Comparison of ENCODE assay signal across 12 mouse cellular contexts in the genomic region with DNA sequence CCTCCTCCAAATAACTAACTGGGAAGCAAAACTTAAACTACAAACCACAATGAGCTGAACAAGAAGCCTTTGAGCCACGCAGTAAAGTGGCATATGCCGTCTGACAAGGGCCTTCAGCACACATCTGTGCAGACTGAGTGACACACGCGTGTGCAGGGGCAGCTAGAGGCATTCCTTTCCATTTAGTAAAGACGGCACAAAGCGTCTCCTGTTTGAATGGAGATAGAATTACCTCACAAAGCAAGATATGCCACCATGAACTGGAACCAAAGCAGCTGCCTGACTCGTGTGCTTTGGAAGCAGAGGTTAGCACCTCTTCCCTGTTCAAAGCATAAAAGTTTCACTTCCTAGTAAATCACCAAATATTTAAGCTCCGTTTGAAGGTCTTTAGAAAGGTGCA. TPM values are rescaled to one million over a fixed set of nuclear protein-coding genes. Genes with fewer than 3 reads are reported as not detected.
DNase-seq lines count a peak whose midpoint lies in the region; ATAC-seq and TF ChIP-seq lines count a peak whose summit lies in the region.
"Had no signal": no experiment of that assay in that cellular context is flagged by ENCODE, and none has a peak within 500 bp of the region (broad histone marks: within the 10 kb centered on the region; RNA-seq: fewer than 3 reads in every experiment).

No protein-coding gene starts in this region.

- no peak for TF ChIP-seq EP300 in stomach, postnatal 0 days (optimal IDR thresholded peaks at IDR 0.05)

- H3K27ac ChIP-seq in heart, embryonic 13.5 days (replicated peaks) = no peak overlapping the region
- no peak overlapping the region for H3K27ac ChIP-seq in midbrain, embryonic 11.5 days (ENCODE audit: low read depth, low read length)
- no peak overlapping the region for H3K27ac ChIP-seq in midbrain, embryonic 10.5 days (replicated peaks)
- H3K27ac ChIP-seq in liver, embryonic 11.5 days (ENCODE audit: low read depth, low read length) = no peak overlapping the region
- 0 out of 2 replicates have a peak overlapping the region, but pooled peaks have one; percentile 53 for H3K27ac ChIP-seq in stomach, postnatal 0 days (replicated peaks)

- intact Hi-C loops in heart, postnatal 25 days (cut with DNase I) = loop anchor here (5.0 to 10.0 kb wide), 2 partner anchors 163 to 485 kb away; no protein-coding TSS in a partner anchor
- intact Hi-C loops in left cerebral cortex, postnatal 4 days (cut with DNase I) = no loop called here

- H3K4me2 ChIP-seq in heart, embryonic 13.5 days = 0 out of 2 replicates have a peak overlapping the region, but pooled peaks have one; percentile 18
- H3K4me2 ChIP-seq in midbrain, embryonic 11.5 days = no peak overlapping the region
- peak overlapping the region; percentile 35 for H3K4me2 ChIP-seq in liver, embryonic 11.5 days
- H3K4me2 ChIP-seq in stomach, postnatal 0 days (replicated peaks; ENCODE audit: low read depth) = peak overlapping the region; percentile 62

- H3K36me3 ChIP-seq in heart, embryonic 13.5 days = peaks cover 42% of the 10 kb centered on the region
- H3K36me3 ChIP-seq in midbrain, embryonic 11.5 days (ENCODE audit: control insufficient read depth, insufficient read depth, low read length) = peaks cover 6% of the 10 kb centered on the region; the same call in 1 of the 2 replicates
- peaks cover 38% of the 10 kb centered on the region for H3K36me3 ChIP-seq in midbrain, embryonic 10.5 days
- H3K36me3 ChIP-seq in liver, embryonic 11.5 days (ENCODE audit: control insufficient read depth, insufficient read depth, low read length) = peaks cover 32% of the 10 kb centered on the region
- peaks cover 10% of the 10 kb centered on the region for H3K36me3 ChIP-seq in stomach, postnatal 0 days (ENCODE audit: control insufficient read depth, insufficient read depth, low read length)

- DNase-seq in heart, postnatal 25 days (ENCODE audit: low spot score) = no peak
- peak; percentile 78 for DNase-seq in midbrain, embryonic 11.5 days (ENCODE audit: low spot score, missing footprints)
- DNase-seq in midbrain, embryonic 10.5 days (ENCODE audit: low spot score) = no peak
- DNase-seq in liver, embryonic 11.5 days (ENCODE audit: low spot score) = no peak
- DNase-seq in stomach, postnatal 0 days (ENCODE audit: low spot score) = no peak
- no peak for DNase-seq in right cerebral cortex, adult 18-20 months
- no peak for DNase-seq in left cerebral cortex, postnatal 4 days

- no peak for TF ChIP-seq CTCF in stomach, postnatal 0 days (IDR thresholded peaks at IDR 0.05; ENCODE audit: low read depth)

- no peaks in the 10 kb centered on the region for H3K9me3 ChIP-seq in heart, embryonic 13.5 days
- H3K9me3 ChIP-seq in midbrain, embryonic 11.5 days (ENCODE audit: control insufficient read depth, low read length) = no peaks in the 10 kb centered on the region
- no peaks in the 10 kb centered on the region for H3K9me3 ChIP-seq in midbrain, embryonic 10.5 days (replicated peaks)
- H3K9me3 ChIP-seq in liver, embryonic 11.5 days (ENCODE audit: control insufficient read depth, low read length) = no peaks in the 10 kb centered on the region
- no peaks in the 10 kb centered on the region for H3K9me3 ChIP-seq in stomach, postnatal 0 days (ENCODE audit: control insufficient read depth, low read length)

- no peak overlapping the region; the same call in 1 of the 2 replicates for H3K9ac ChIP-seq in heart, embryonic 13.5 days
- no peak overlapping the region for H3K9ac ChIP-seq in midbrain, embryonic 11.5 days (ENCODE audit: low read length)
- H3K9ac ChIP-seq in liver, embryonic 11.5 days (ENCODE audit: low read depth, low read length) = no peak overlapping the region
- no peak overlapping the region for H3K9ac ChIP-seq in stomach, postnatal 0 days (ENCODE audit: low read length)

- H3K4me3 ChIP-seq in heart, embryonic 13.5 days = no peak overlapping the region
- no peak overlapping the region for H3K4me3 ChIP-seq in midbrain, embryonic 11.5 days (ENCODE audit: low read depth, low read length)
- H3K4me3 ChIP-seq in midbrain, embryonic 10.5 days = no peak overlapping the region
- H3K4me3 ChIP-seq in liver, embryonic 11.5 days (ENCODE audit: low read depth, low read length) = no peak overlapping the region
- peak overlapping the region; percentile 15; the same call in 1 of the 2 replicates for H3K4me3 ChIP-seq in stomach, postnatal 0 days (ENCODE audit: low read depth, low read length)

- H3K4me1 ChIP-seq in heart, embryonic 13.5 days = peaks cover 33% of the 10 kb centered on the region
- H3K4me1 ChIP-seq in midbrain, embryonic 11.5 days (ENCODE audit: control insufficient read depth, insufficient read depth, low read length) = peaks cover 11% of the 10 kb centered on the region
- H3K4me1 ChIP-seq in midbrain, embryonic 10.5 days = peaks cover 22% of the 10 kb centered on the region
- H3K4me1 ChIP-seq in liver, embryonic 11.5 days (replicated peaks; ENCODE audit: control insufficient read depth, insufficient read depth, low read length) = peaks cover 16% of the 10 kb centered on the region
- no peaks in the 10 kb centered on the region for H3K4me1 ChIP-seq in stomach, postnatal 0 days (replicated peaks; ENCODE audit: control insufficient read depth, insufficient read depth)

- 52% methylated on average over 8 of the region's 8 CpGs for WGBS in heart, embryonic 13.5 days
- 80% methylated on average over 8 of the region's 8 CpGs for WGBS in midbrain, embryonic 11.5 days
- 82% methylated on average over 8 of the region's 8 CpGs for WGBS in midbrain, embryonic 10.5 days
- WGBS in liver, embryonic 11.5 days = 74% methylated on average over 8 of the region's 8 CpGs
- WGBS in stomach, postnatal 0 days = 39% methylated on average over 8 of the region's 8 CpGs

- H3K27me3 ChIP-seq in heart, embryonic 13.5 days (replicated peaks) = no peaks in the 10 kb centered on the region
- no peaks in the 10 kb centered on the region for H3K27me3 ChIP-seq in midbrain, embryonic 11.5 days (ENCODE audit: control insufficient read depth, insufficient read depth, low read length)
- no peaks in the 10 kb centered on the region for H3K27me3 ChIP-seq in midbrain, embryonic 10.5 days (ENCODE audit: low read depth, poor library complexity, severe bottlenecking)
- no peaks in the 10 kb centered on the region for H3K27me3 ChIP-seq in liver, embryonic 11.5 days (replicated peaks; ENCODE audit: control insufficient read depth, insufficient read depth, low read length)
- H3K27me3 ChIP-seq in stomach, postnatal 0 days (ENCODE audit: control insufficient read depth, insufficient read depth, low read length) = no peaks in the 10 kb centered on the region

- no peak for ATAC-seq in heart, embryonic 13.5 days (ENCODE audit: extremely low read depth, insufficient number of reproducible peaks, low FRiP score, low TSS enrichment)
- no peak for ATAC-seq in midbrain, embryonic 11.5 days (ENCODE audit: low FRiP score)
- ATAC-seq in liver, embryonic 11.5 days (replicated peaks; ENCODE audit: low FRiP score) = no peak
- ATAC-seq in stomach, postnatal 0 days (ENCODE audit: low FRiP score, low TSS enrichment) = no peak
- ATAC-seq: hindbrain, embryonic 16.5 days had no signal

RNA-seq across cellular contexts. Expression of a gene that starts 28.0 kb away (rescaled TPM):
- polyA plus RNA-seq in heart, embryonic 13.5 days (2015; fragmentation: Nextera tagmentation; extraction: Ambion mirVana) = 41.7 and 43.2 TPM in 2 replicates
- total RNA-seq in heart, postnatal 25 days (2021) = 10 to 100 TPM; 19.8 to 20.0 TPM
- 31.0 TPM in 2 replicates for polyA plus RNA-seq in midbrain, embryonic 11.5 days (2014; fragmentation: Nextera tagmentation; extraction: Ambion mirVana)
- polyA plus RNA-seq in midbrain, embryonic 10.5 days (2016; fragmentation: Nextera tagmentation; extraction: Ambion mirVana) = 42.9 and 45.7 TPM in 2 replicates
- 95.0 and 103 TPM in 2 replicates for polyA plus RNA-seq in liver, embryonic 11.5 days (2014; fragmentation: Nextera tagmentation; extraction: Ambion mirVana)
- polyA plus RNA-seq in stomach, postnatal 0 days (2015; fragmentation: Nextera tagmentation; extraction: Ambion mirVana) = 54.6 and 59.1 TPM in 2 replicates
- total RNA-seq in left cerebral cortex, postnatal 4 days (2021) = 10 to 100 TPM; 21.1 to 21.4 TPM

RNA-seq across cellular contexts. Expression of a gene that starts 28.0 kb away (rescaled TPM):
- polyA plus RNA-seq in heart, embryonic 13.5 days (2015; fragmentation: Nextera tagmentation; extraction: Ambion mirVana) = not detected in 2 replicates
- not detected for total RNA-seq in heart, postnatal 25 days (2021)
- 0.07 TPM in 1 of 2 replicates, not detected in the other for polyA plus RNA-seq in midbrain, embryonic 11.5 days (2014; fragmentation: Nextera tagmentation; extraction: Ambion mirVana)
- polyA plus RNA-seq in midbrain, embryonic 10.5 days (2016; fragmentation: Nextera tagmentation; extraction: Ambion mirVana) = not detected in 2 replicates
- not detected in 2 replicates for polyA plus RNA-seq in liver, embryonic 11.5 days (2014; fragmentation: Nextera tagmentation; extraction: Ambion mirVana)
- polyA plus RNA-seq in stomach, postnatal 0 days (2015; fragmentation: Nextera tagmentation; extraction: Ambion mirVana) = not detected in 2 replicates
- not detected for total RNA-seq in left cerebral cortex, postnatal 4 days (2021)
- total RNA-seq: gastrocnemius, postnatal 4 days; left cerebral cortex, adult 8-10 months; midbrain, postnatal 0 days had no signal
- polyA plus RNA-seq: hindbrain, embryonic 16.5 days; midbrain, postnatal 0 days had no signal

RNA-seq across cellular contexts. Expression of a gene that starts 36.1 kb away (rescaled TPM):
- polyA plus RNA-seq in heart, embryonic 13.5 days (2015; fragmentation: Nextera tagmentation; extraction: Ambion mirVana) = not detected in 2 replicates
- total RNA-seq in heart, postnatal 25 days (2021) = not detected
- not detected in 2 replicates for polyA plus RNA-seq in midbrain, embryonic 11.5 days (2014; fragmentation: Nextera tagmentation; extraction: Ambion mirVana)
- polyA plus RNA-seq in midbrain, embryonic 10.5 days (2016; fragmentation: Nextera tagmentation; extraction: Ambion mirVana) = not detected in 2 replicates
- polyA plus RNA-seq in liver, embryonic 11.5 days (2014; fragmentation: Nextera tagmentation; extraction: Ambion mirVana) = not detected in 2 replicates
- polyA plus RNA-seq in stomach, postnatal 0 days (2015; fragmentation: Nextera tagmentation; extraction: Ambion mirVana) = 0.18 TPM in 1 of 2 replicates, not detected in the other
- total RNA-seq in left cerebral cortex, postnatal 4 days (2021) = not detected
- total RNA-seq: gastrocnemius, postnatal 4 days; left cerebral cortex, adult 8-10 months; midbrain, postnatal 0 days had no signal
- polyA plus RNA-seq: hindbrain, embryonic 16.5 days; midbrain, postnatal 0 days had no signal

RNA-seq across cellular contexts. Expression of a gene that starts 52.5 kb away (rescaled TPM):
- not detected in 2 replicates for polyA plus RNA-seq in heart, embryonic 13.5 days (2015; fragmentation: Nextera tagmentation; extraction: Ambion mirVana)
- not detected for total RNA-seq in heart, postnatal 25 days (2021)
- not detected in 2 replicates for polyA plus RNA-seq in midbrain, embryonic 11.5 days (2014; fragmentation: Nextera tagmentation; extraction: Ambion mirVana)
- not detected in 2 replicates for polyA plus RNA-seq in midbrain, embryonic 10.5 days (2016; fragmentation: Nextera tagmentation; extraction: Ambion mirVana)
- not detected in 2 replicates for polyA plus RNA-seq in liver, embryonic 11.5 days (2014; fragmentation: Nextera tagmentation; extraction: Ambion mirVana)
- polyA plus RNA-seq in stomach, postnatal 0 days (2015; fragmentation: Nextera tagmentation; extraction: Ambion mirVana) = 280 and 324 TPM in 2 replicates
- total RNA-seq in left cerebral cortex, postnatal 4 days (2021) = not detected
- total RNA-seq: left cerebral cortex, adult 8-10 months had no signal
- polyA plus RNA-seq: midbrain, postnatal 0 days had no signal

RNA-seq across cellular contexts. Expression of a gene that starts 55.1 kb away (rescaled TPM):
- not detected in 2 replicates for polyA plus RNA-seq in heart, embryonic 13.5 days (2015; fragmentation: Nextera tagmentation; extraction: Ambion mirVana)
- total RNA-seq in heart, postnatal 25 days (2021) = not detected
- polyA plus RNA-seq in midbrain, embryonic 11.5 days (2014; fragmentation: Nextera tagmentation; extraction: Ambion mirVana) = not detected in 2 replicates
- polyA plus RNA-seq in midbrain, embryonic 10.5 days (2016; fragmentation: Nextera tagmentation; extraction: Ambion mirVana) = not detected in 2 replicates
- not detected in 2 replicates for polyA plus RNA-seq in liver, embryonic 11.5 days (2014; fragmentation: Nextera tagmentation; extraction: Ambion mirVana)
- polyA plus RNA-seq in stomach, postnatal 0 days (2015; fragmentation: Nextera tagmentation; extraction: Ambion mirVana) = not detected in 2 replicates
- total RNA-seq in left cerebral cortex, postnatal 4 days (2021) = under 1 TPM in 1 of 2 experiments, not detected in 1; 0.24 TPM
- total RNA-seq: gastrocnemius, postnatal 4 days had no signal
